Mouse (Mus musculus): ENCODE measurements at regions not wholly inside any gene's neighbourhood (a gene's known extent, or its start where the extent isn't known, plus 50 kb on each side); places are given as distances from the start of the nearest gene placed in this dataset.

DNA sequence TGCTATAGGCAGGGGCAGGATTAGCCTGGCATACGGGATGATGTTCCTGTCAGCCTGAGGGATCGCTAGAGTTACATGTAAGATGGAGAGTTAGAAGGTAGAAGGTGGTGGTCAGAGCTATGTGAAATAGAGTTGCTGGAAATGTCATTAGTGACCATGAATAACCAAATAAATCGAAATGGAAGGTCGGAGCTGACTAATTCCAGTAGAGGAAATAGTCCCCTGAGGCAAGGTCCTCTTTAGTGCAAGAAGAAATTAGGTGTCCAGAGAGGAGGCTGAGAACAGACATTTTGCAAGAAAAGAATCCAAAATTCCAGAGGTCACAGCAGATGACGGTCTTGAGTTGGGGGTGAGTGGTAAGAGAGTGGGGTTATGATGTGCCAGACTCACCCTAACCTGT, 75.9 kb upstream of the Pirt start:
- TF ChIP-seq CTCF (conservative IDR thresholded peaks at IDR 0.05; ENCODE audit: insufficient read depth, insufficient read length, low read depth, low read length) (no peak), POLR2A (IDR thresholded peaks at IDR 0.05; ENCODE audit: low read depth, low read length) (no peak)

Measured in kidney, adult 2 months (tissue).